Mouse (Mus musculus) midbrain, embryonic 11.5 days (tissue): ENCODE measurements at regions not wholly inside any gene's neighbourhood (a gene's known extent, or its start where the extent isn't known, plus 50 kb on each side); places are given as distances from the start of the nearest gene placed in this dataset.
A peak's percentile ranks its signal among the peaks of the same experiment; 100 is the strongest.

Experiments used
- ATAC-seq: fragments of 200-750 bp; cut with Nextera tagmentation; 2 replicates; pipeline ENCODE4 v1.8.0; 2017; ENCODE audit warnings: moderate TSS enrichment, moderate library complexity; ENCODE audit not compliant: low FRiP score
- DNase-seq: peaks from one replicate; pipeline ENCODE4 v3.0.0; 2015; ENCODE audit warnings: low spot score; ENCODE audit errors: missing footprints
- H3K27ac ChIP-seq: fragments of 300-500 bp; sonication (generic); 2 replicates; pipeline ENCODE4 v1.5.1; 2014; ENCODE audit warnings: low read depth, low read length
- H3K27me3 ChIP-seq: fragments of 300-500 bp; sonication (generic); 2 replicates; pipeline ENCODE4 v1.6.1; 2014; ENCODE audit warnings: mild to moderate bottlenecking, low read length, moderate library complexity, mixed read lengths; ENCODE audit not compliant: control insufficient read depth, insufficient read depth
- H3K36me3 ChIP-seq: fragments of 300-500 bp; sonication (generic); 2 replicates; pipeline ENCODE4 v1.6.1; 2014; ENCODE audit warnings: mild to moderate bottlenecking, low read length, moderate library complexity, mixed read lengths; ENCODE audit not compliant: control insufficient read depth, insufficient read depth
- H3K4me1 ChIP-seq: fragments of 300-500 bp; sonication (generic); 2 replicates; pipeline ENCODE4 v1.6.1; 2014; ENCODE audit warnings: low read length; ENCODE audit not compliant: control insufficient read depth, insufficient read depth
- H3K4me2 ChIP-seq: fragments of 300-500 bp; sonication (generic); 2 replicates; pipeline ENCODE4 v1.6.1; 2014; ENCODE audit warnings: mild to moderate bottlenecking, moderate library complexity
- H3K4me3 ChIP-seq: fragments of 300-500 bp; sonication (generic); 2 replicates; pipeline ENCODE4 v1.5.1; 2014; ENCODE audit warnings: low read depth, low read length
- H3K9ac ChIP-seq: fragments of 300-500 bp; sonication (generic); 2 replicates; pipeline ENCODE4 v1.6.1; 2014; ENCODE audit warnings: low read length
- H3K9me3 ChIP-seq: fragments of 300-500 bp; sonication (generic); 2 replicates; pipeline ENCODE4 v1.6.1; 2016; ENCODE audit warnings: low read length; ENCODE audit not compliant: control insufficient read depth
- WGBS: fragments of 180-500 bp; shearing (Covaris S2); extraction: QIAGEN DNeasy Blood & Tissue Kit; methylation state at CpG from one replicate; pipeline ENCODE4 v1.1.7; 2014; 5-methylcytosine and 5-hydroxymethylcytosine counted together

GRCm38 (mm10) chr1:19421116-19421515 is 212.4 kb downstream of the Tfap2b start:
- no peaks in the 10 kb centered on the region for H3K9me3 ChIP-seq
- H3K4me2 ChIP-seq = no peak overlapping the region
- H3K4me3 ChIP-seq = no peak overlapping the region
- no peaks in the 10 kb centered on the region for H3K36me3 ChIP-seq
- H3K9ac ChIP-seq = no peak overlapping the region
- ATAC-seq = no peak
- H3K4me1 ChIP-seq = no peaks in the 10 kb centered on the region
- 62% methylated on average over 1 of the region's 1 CpGs for WGBS
- H3K27me3 ChIP-seq = no peaks in the 10 kb centered on the region
- H3K27ac ChIP-seq = no peak overlapping the region
- DNase-seq = no peak

GRCm38 (mm10) chr1:19450786-19451185 is 242.1 kb downstream of the Tfap2b start:
- WGBS = 91% methylated on average over 5 of the region's 5 CpGs
- ATAC-seq (no peak), DNase-seq (peak; percentile 53)
- no peak overlapping the region for H3K27ac ChIP-seq
- no peaks in the 10 kb centered on the region for H3K27me3 ChIP-seq
- no peak overlapping the region for H3K9ac ChIP-seq
- H3K9me3 ChIP-seq = no peaks in the 10 kb centered on the region
- H3K4me1 ChIP-seq = no peaks in the 10 kb centered on the region
- H3K4me2 ChIP-seq = no peak overlapping the region
- H3K36me3 ChIP-seq = no peaks in the 10 kb centered on the region
- no peak overlapping the region for H3K4me3 ChIP-seq

- DNase-seq (peak; percentile 71), ATAC-seq (no peak)
- WGBS = 92% methylated on average over 14 of the region's 14 CpGs
- Histone ChIP-seq H3K4me2 (no peak overlapping the region), H3K27ac (no peak overlapping the region), H3K4me1 (no peaks in the 10 kb centered on the region), H3K9ac (no peak overlapping the region), H3K9me3 (no peaks in the 10 kb centered on the region), H3K36me3 (no peaks in the 10 kb centered on the region), H3K4me3 (no peak overlapping the region), H3K27me3 (no peaks in the 10 kb centered on the region)
Observed at GRCm38 (mm10) chr1:19458646-19459441, 250.1 kb downstream of the Tfap2b start.

GRCm38 (mm10) chr1:19459876-19460275 is 251.2 kb downstream of the Tfap2b start:
- Histone ChIP-seq H3K27ac (no peak overlapping the region), H3K9ac (no peak overlapping the region), H3K36me3 (no peaks in the 10 kb centered on the region), H3K4me3 (no peak overlapping the region), H3K27me3 (no peaks in the 10 kb centered on the region), H3K4me1 (no peaks in the 10 kb centered on the region), H3K9me3 (no peaks in the 10 kb centered on the region), H3K4me2 (no peak overlapping the region)
- ATAC-seq (no peak), DNase-seq (peak; percentile 35)
- WGBS = 87% methylated on average over 11 of the region's 11 CpGs

- Histone ChIP-seq H3K9ac (no peak overlapping the region), H3K9me3 (no peaks in the 10 kb centered on the region), H3K4me3 (no peak overlapping the region), H3K27me3 (no peaks in the 10 kb centered on the region), H3K4me1 (no peaks in the 10 kb centered on the region), H3K27ac (no peak overlapping the region), H3K4me2 (no peak overlapping the region), H3K36me3 (no peaks in the 10 kb centered on the region)
- 47% methylated on average over 1 of the region's 1 CpGs for WGBS
- DNase-seq (no peak), ATAC-seq (no peak)
Observed at GRCm38 (mm10) chr1:19473561-19473960, 264.8 kb downstream of the Tfap2b start.
